Mouse (Mus musculus) heart, postnatal 36 days (tissue): ENCODE measurements around the gene Hnrnpll. TPM values are rescaled to one million over a fixed set of nuclear protein-coding genes. Genes with fewer than 3 reads are reported as not detected.
A peak's percentile ranks its signal among the peaks of the same experiment; 100 is the strongest.

ENCODE experiments used
- DNase-seq, 2 experiments: peaks; one replicate each; pipeline ENCODE4 v3.0.0; 2021 to 2022
- intact Hi-C: fragments of 180-260 bp; cut with DNase I; formaldehyde crosslinking; loops from one replicate; pipeline ENCODE4 v1.15.1; 2025
- total RNA-seq, 2 experiments: library from RNA; stranded (reverse); gene quantifications; 2 replicates each; pipeline ENCODE4 v1.2.3; 2021

Gene Hnrnpll
- 10 to 100 TPM; 21.0 to 24.5 TPM for total RNA-seq

GRCm38 (mm10) chr17:80061783-80062619 lies at the start of gene Hnrnpll:
Gene Hnrnpll, minus strand, starts transcription at chr17:80062334.
- intact Hi-C loops: loop anchor here (2.0 kb wide), 2 partner anchors 65 to 145 kb away; partner anchors contain the start of genes Galm, Srsf7 and Ttc39d
- DNase-seq: peak; percentile 98 to 99

- DNase-seq: no peak
- intact Hi-C loops: no loop called here
Measured at GRCm38 (mm10) chr17:80105348-80105978, 43.3 kb upstream of the Hnrnpll start.

DNA sequence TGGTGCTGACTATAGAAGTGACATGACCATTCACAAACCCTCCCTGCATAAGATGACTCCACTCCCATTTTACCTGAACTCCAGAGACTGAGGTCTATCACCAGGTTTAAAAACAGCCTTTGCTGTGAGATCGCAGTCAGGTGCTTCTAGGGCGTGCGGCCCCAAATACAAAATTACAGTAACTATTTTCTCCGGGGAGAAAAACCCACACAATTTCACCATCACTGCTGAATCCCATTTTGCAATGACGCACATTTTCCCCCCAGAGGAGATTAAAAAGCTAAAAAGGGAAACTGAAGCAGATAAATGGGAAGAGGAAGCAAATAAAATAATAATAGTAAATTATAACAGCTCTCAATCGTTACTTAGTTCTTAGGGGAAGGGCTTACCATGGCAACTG lies 37.7 kb upstream of the Hnrnpll start:
- no peak for DNase-seq
- intact Hi-C loops: no loop called here

GRCm38 (mm10) chr17:80097221-80097620 lies 35.1 kb upstream of the Hnrnpll start:
- no peak for DNase-seq
- intact Hi-C loops: no loop called here

GRCm38 (mm10) chr17:80096720-80097114 lies 34.6 kb upstream of the Hnrnpll start:
- intact Hi-C loops: no loop called here
- no peak for DNase-seq

DNA sequence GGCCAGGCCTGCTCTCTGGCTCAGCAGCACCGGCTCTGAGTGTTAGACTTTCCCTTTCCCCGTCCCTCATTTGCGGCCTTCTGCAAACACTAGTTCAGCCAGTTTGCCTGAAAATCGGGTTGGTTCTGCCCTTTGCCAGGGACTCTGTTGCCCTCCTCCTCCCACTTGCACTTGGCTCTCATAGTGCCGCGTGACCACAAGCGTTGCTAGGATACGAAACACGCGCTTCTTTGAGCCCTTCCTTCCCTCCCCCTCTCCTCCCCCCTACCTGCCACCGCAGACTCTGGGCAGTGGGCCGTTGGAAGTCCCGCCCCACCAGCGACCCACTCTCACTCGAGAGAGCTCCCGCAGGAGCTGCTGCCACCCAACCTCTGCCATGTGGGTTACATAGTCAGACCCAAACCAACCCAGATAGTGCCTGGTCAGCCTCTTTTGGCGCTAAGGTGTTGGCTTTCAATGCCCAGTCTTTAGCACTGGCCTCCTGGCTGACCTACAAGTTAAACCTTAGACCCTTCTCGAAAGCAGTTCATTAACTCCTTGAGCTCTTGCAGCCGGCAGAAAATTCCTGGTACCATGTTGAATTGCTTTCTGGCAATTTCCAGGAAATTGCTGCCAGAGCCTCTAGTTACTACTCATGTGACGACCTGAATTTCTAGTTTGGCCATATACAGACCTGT lies 34.0 kb upstream of the Hnrnpll start:
- intact Hi-C loops: no loop called here
- DNase-seq: peak; percentile 20 to 24

GRCm38 (mm10) chr17:80095254-80095899 lies 33.2 kb upstream of the Hnrnpll start:
- no peak for DNase-seq

DNA sequence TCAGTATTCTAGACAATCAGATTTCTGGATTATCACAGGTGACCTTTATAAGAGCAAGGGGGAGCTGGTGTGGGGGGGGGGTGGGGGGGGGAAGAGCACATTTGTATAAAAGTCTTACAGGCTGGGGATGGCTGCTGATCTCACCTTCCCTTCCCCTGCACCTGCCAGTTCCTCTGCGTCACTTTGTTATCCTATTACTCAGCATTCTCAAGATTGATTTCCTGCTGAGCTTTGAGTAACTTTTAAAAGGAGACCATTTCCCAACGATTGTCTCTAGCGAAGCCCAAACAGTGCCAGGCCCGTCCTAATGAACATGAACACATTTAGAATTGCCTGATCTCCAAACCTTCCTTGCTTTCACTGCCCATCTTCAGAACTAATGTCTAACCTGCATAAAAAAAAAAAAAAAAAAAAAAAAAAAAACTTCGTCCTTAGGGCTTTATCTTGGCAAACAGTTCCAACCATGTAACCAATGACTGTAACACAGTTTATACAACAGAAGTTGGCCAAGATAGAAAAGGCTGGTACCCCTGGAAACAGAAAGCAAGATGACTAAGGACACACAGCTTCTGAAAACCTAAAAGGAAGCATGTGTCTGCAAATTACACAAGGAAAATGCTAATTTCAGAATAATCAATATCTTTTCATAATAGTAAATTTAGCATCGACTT lies 29.9 kb upstream of the Hnrnpll start:
- no peak for DNase-seq
- intact Hi-C loops: no loop called here

More at GRCm38 (mm10) chr17:80095254-80095899, 33.2 kb upstream of the Hnrnpll start:
- intact Hi-C loops: no loop called here

DNA sequence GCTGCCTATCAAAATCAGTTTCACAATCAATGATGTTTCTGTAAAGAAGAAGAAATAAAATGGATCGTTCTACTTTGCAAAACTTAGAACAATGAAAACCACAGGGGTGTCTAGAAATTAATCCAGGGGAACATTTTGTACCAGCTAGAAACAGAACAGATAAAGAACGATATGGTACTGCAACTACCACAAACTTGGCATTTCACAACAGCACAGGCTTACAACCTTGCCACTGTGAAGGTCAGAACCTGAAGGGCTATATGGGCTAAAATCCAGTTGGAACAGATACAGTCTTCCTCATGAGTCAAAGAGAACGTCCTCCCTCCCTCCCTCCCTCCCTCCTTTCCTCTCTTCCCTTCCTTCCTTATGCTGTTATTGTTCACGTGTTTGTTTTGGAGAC lies 28.4 kb upstream of the Hnrnpll start:
- DNase-seq: no peak

DNA sequence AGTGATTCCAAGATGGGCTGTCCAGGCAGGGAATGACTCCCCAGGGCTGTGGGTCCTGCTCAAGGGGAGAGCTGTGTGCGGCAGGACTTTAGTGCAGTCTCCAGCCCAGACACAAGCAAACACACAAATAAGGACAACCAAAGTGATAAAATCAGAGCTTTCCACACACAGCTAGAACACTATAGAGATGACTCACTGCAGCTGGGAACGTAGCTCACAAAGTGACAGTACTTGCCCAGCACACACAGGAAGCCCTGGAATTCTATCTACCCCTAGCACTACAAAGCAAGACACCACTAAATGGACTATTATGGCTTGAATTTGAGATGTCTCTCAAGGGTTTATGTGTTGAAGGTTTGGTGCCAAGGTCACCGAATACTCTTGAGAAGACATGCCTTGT lies 26.0 kb upstream of the Hnrnpll start:
- DNase-seq: no peak
- intact Hi-C loops: no loop called here

More for the DNA sequence above, 28.4 kb upstream of the Hnrnpll start:
- intact Hi-C loops: no loop called here

DNA sequence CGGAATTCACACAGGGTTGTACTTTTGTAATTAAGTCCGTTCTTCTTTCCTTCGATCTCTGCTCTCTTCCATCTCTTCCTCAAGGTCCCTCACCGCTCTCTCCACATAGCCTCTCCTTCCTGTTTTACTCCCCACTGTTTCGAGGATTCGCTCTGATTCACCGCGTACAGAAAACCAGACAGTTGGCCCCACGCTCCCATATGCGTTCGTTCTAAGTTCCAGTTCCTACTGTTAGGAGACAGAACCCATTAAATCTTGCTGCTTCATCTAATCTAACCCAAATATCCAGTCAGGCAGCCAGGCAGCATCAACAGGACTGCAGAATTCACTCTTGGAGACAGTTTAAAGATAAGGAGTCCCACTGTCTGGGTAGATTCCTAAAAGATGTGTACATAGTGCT lies 24.5 kb upstream of the Hnrnpll start:
- DNase-seq: no peak
- intact Hi-C loops: no loop called here

DNA sequence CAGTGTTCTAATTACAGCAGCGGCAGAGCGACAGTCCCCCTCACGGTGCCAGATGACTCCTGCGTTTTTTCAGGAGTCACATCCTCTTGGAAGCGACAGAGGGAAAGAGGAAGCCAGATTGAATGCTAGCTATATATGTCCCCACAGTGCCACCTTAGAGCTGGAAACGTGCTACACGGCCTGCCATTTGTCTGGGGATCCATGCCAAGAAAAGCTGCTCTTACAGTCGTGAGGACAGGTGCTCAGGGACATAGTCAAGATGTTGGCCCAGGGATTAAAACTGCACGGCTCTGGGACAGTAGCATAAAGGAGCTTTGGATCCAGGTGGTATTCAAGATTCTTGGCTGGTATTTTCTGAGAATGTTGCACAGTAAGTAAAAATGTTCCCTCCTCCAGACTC lies 22.3 kb upstream of the Hnrnpll start:
- no peak for DNase-seq
- intact Hi-C loops: no loop called here

GRCm38 (mm10) chr17:80083223-80083622 lies 21.1 kb upstream of the Hnrnpll start:
- intact Hi-C loops: no loop called here

DNA sequence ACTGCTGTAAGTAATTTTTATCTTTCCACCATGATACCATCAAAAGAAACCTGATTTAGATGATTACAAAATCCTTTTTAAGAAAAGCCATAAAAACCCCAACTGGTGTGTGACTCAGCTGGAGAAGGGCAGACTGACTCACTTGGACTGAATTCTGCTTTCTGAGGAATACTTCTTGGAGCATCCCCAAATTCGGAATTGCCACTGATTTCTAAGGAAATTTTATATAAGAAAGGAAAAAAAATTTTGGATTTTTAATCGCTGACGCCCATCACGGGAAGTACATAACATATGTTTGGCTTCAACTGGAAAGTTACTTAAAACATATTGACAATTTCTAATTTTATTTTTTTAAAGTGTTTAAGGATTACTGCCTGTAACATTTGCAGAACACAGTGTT lies 16.6 kb upstream of the Hnrnpll start:
- intact Hi-C loops: no loop called here
- no peak for DNase-seq

More at GRCm38 (mm10) chr17:80083223-80083622, 21.1 kb upstream of the Hnrnpll start:
- DNase-seq: no peak

- intact Hi-C loops: no loop called here
- DNase-seq: no peak
Measured at GRCm38 (mm10) chr17:80067257-80067656, 5.1 kb upstream of the Hnrnpll start.

GRCm38 (mm10) chr17:80063840-80064495 lies 1.8 kb upstream of the Hnrnpll start:
- intact Hi-C loops: loop anchor here (2.0 kb wide), 1 partner anchor 143 kb away; the partner anchor contains the start of genes Srsf7 and Ttc39d
- DNase-seq: no peak

- intact Hi-C loops: loop anchor here (2.0 kb wide), 1 partner anchor 143 kb away; the partner anchor contains the start of genes Srsf7 and Ttc39d
- DNase-seq: no peak
Measured at GRCm38 (mm10) chr17:80063386-80063785, 1.3 kb upstream of the Hnrnpll start.

- no peak for DNase-seq
- intact Hi-C loops: loop anchor here (2.0 kb wide), 1 partner anchor 144 kb away; the partner anchor contains the start of genes Srsf7 and Ttc39d
Measured at GRCm38 (mm10) chr17:80062620-80063010, 481 bp upstream of the Hnrnpll start.
